Mouse (Mus musculus): Measurements from ENCODE around the gene Grik4. TPM values are rescaled to one million over a fixed set of nuclear protein-coding genes. Genes with fewer than 3 reads are reported as not detected.

The Grik4 gene
- polyA plus RNA-seq, 1 experiment from 2014 or later, result 0.49 TPM

DNA sequence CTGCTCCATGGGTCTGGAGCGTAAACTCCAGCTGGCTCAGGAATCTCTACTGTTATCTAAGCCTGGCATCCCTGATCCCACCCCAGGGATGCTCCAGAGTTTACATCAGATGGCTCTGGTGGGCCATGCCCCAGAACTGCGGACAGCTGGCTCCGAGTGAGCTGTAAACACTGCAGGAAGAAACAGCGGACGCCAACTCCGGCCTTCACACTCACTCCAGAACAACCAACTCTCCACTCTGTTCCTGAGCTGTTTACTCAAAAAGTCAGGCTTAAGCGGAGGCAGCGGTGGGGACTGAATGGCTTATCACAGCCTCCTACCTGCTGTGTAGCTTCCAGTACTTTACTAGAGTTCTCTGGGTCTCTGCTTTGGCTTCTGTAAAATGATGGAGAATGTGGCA, 150.7 kb downstream of the Grik4 start:
- Histone ChIP-seq H3K4me1 (ENCODE audit: control insufficient read depth, insufficient read depth, low read length) (no peaks in the 10 kb centered on the region), H3K4me3 (ENCODE audit: low read depth, low read length) (no peak overlapping the region), H3K36me3 (replicated peaks; ENCODE audit: control insufficient read depth, insufficient read depth, low read depth, low read length) (no peaks in the 10 kb centered on the region), H3K4me2 (ENCODE audit: low read depth, low read length) (no peak overlapping the region), H3K27me3 (ENCODE audit: control insufficient read depth, insufficient read depth, low read length) (no peaks in the 10 kb centered on the region), H3K9me3 (replicated peaks; ENCODE audit: control insufficient read depth, low read length) (no peaks in the 10 kb centered on the region), H3K9ac (replicated peaks; ENCODE audit: low read length) (no peak overlapping the region), H3K27ac (replicated peaks; ENCODE audit: low read depth, low read length) (no peak overlapping the region)
- 82% methylated on average over 8 of the region's 8 CpGs for WGBS
- no peak for DNase-seq (ENCODE audit: low spot score)
- ATAC-seq (replicated peaks; ENCODE audit: insufficient number of reproducible peaks, low FRiP score, low TSS enrichment, low read depth), result no peak

DNA sequence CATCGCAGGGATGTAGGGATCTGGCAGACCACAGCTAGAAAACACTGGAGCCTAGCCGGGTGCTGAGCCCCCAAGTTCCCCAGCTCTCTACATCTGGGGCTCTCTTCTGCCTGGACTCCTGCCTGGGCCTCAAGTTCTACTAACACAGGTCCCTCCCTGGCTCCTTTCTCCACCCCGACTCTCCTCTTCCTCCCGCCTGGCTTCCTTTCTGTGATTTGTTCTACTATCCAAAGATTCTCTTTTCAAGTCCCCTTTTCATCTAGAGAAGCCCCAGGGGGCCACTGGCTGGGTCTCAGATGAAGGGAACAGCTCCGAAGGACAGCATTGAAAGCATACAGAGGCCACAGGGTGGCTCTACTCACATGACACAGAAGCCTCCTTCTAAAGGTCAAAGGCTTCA, 151.9 kb downstream of the Grik4 start:
- H3K4me1 ChIP-seq (ENCODE audit: control insufficient read depth, insufficient read depth, low read length), result no peaks in the 10 kb centered on the region
- no peak for ATAC-seq (replicated peaks; ENCODE audit: insufficient number of reproducible peaks, low FRiP score, low TSS enrichment, low read depth)
- no peak overlapping the region for H3K4me2 ChIP-seq (ENCODE audit: low read depth, low read length)
- DNase-seq (ENCODE audit: low spot score), result no peak
- WGBS, result 49% methylated on average over 5 of the region's 5 CpGs
- H3K4me3 ChIP-seq (ENCODE audit: low read depth, low read length), result no peak overlapping the region
- no peak overlapping the region for H3K27ac ChIP-seq (replicated peaks; ENCODE audit: low read depth, low read length)
- no peaks in the 10 kb centered on the region for H3K27me3 ChIP-seq (ENCODE audit: control insufficient read depth, insufficient read depth, low read length)
- no peaks in the 10 kb centered on the region for H3K9me3 ChIP-seq (replicated peaks; ENCODE audit: control insufficient read depth, low read length)
- no peak overlapping the region for H3K9ac ChIP-seq (replicated peaks; ENCODE audit: low read length)
- no peaks in the 10 kb centered on the region for H3K36me3 ChIP-seq (replicated peaks; ENCODE audit: control insufficient read depth, insufficient read depth, low read depth, low read length)

- Histone ChIP-seq H3K27ac (replicated peaks; ENCODE audit: low read depth, low read length) (no peak overlapping the region), H3K4me2 (ENCODE audit: low read depth, low read length) (no peak overlapping the region), H3K4me3 (ENCODE audit: low read depth, low read length) (no peak overlapping the region), H3K9ac (replicated peaks; ENCODE audit: low read length) (no peak overlapping the region), H3K9me3 (replicated peaks; ENCODE audit: control insufficient read depth, low read length) (no peaks in the 10 kb centered on the region), H3K4me1 (ENCODE audit: control insufficient read depth, insufficient read depth, low read length) (no peaks in the 10 kb centered on the region), H3K36me3 (replicated peaks; ENCODE audit: control insufficient read depth, insufficient read depth, low read depth, low read length) (no peaks in the 10 kb centered on the region), H3K27me3 (ENCODE audit: control insufficient read depth, insufficient read depth, low read length) (no peaks in the 10 kb centered on the region)
- no peak for ATAC-seq (replicated peaks; ENCODE audit: insufficient number of reproducible peaks, low FRiP score, low TSS enrichment, low read depth)
- DNase-seq (ENCODE audit: low spot score), result no peak
- 45% methylated on average over 12 of the region's 12 CpGs for WGBS
Measured at GRCm38 (mm10) chr9:42791779-42792178, 152.5 kb downstream of the Grik4 start.

DNA sequence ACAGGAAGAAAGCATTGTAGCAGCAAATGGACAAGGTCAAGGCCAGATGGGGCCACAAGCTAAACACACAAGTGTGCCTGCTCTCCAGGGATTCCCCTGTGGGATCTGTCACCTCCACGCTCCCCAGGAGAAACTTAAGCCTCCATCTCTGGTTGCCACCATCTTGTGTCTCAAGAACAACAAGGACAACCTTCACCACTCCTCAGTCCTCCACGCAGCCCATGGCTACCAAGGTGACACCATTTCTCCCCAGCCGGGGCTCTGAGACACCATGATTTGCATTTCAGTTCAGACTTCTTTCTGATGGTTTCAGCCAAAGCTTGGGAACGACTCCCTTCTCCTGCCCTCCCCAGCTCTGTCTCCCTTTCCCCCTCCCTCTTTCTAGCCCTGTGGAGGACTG, 152.9 kb downstream of the Grik4 start:
- H3K9me3 ChIP-seq (replicated peaks; ENCODE audit: control insufficient read depth, low read length), result no peaks in the 10 kb centered on the region
- ATAC-seq (replicated peaks; ENCODE audit: insufficient number of reproducible peaks, low FRiP score, low TSS enrichment, low read depth) (no peak), DNase-seq (ENCODE audit: low spot score) (no peak)
- no peak overlapping the region for H3K4me3 ChIP-seq (ENCODE audit: low read depth, low read length)
- 69% methylated on average over 4 of the region's 4 CpGs for WGBS
- H3K9ac ChIP-seq (replicated peaks; ENCODE audit: low read length), result no peak overlapping the region
- no peaks in the 10 kb centered on the region for H3K4me1 ChIP-seq (ENCODE audit: control insufficient read depth, insufficient read depth, low read length)
- H3K27ac ChIP-seq (replicated peaks; ENCODE audit: low read depth, low read length), result no peak overlapping the region
- H3K27me3 ChIP-seq (ENCODE audit: control insufficient read depth, insufficient read depth, low read length), result no peaks in the 10 kb centered on the region
- H3K36me3 ChIP-seq (replicated peaks; ENCODE audit: control insufficient read depth, insufficient read depth, low read depth, low read length), result no peaks in the 10 kb centered on the region
- no peak overlapping the region for H3K4me2 ChIP-seq (ENCODE audit: low read depth, low read length)

- H3K36me3 ChIP-seq (replicated peaks; ENCODE audit: control insufficient read depth, insufficient read depth, low read depth, low read length), result no peaks in the 10 kb centered on the region
- WGBS, result 15% methylated on average over 8 of the region's 8 CpGs
- ATAC-seq (replicated peaks; ENCODE audit: insufficient number of reproducible peaks, low FRiP score, low TSS enrichment, low read depth), result no peak
- H3K4me1 ChIP-seq (ENCODE audit: control insufficient read depth, insufficient read depth, low read length), result no peaks in the 10 kb centered on the region
- H3K27ac ChIP-seq (replicated peaks; ENCODE audit: low read depth, low read length), result no peak overlapping the region
- H3K27me3 ChIP-seq (ENCODE audit: control insufficient read depth, insufficient read depth, low read length), result no peaks in the 10 kb centered on the region
- no peaks in the 10 kb centered on the region for H3K9me3 ChIP-seq (replicated peaks; ENCODE audit: control insufficient read depth, low read length)
- no peak overlapping the region for H3K9ac ChIP-seq (replicated peaks; ENCODE audit: low read length)
- DNase-seq (ENCODE audit: low spot score), result peak; percentile 78
- no peak overlapping the region for H3K4me2 ChIP-seq (ENCODE audit: low read depth, low read length)
- H3K4me3 ChIP-seq (ENCODE audit: low read depth, low read length), result no peak overlapping the region
Measured at GRCm38 (mm10) chr9:42788471-42788870, 155.8 kb downstream of the Grik4 start.

- H3K4me2 ChIP-seq (ENCODE audit: low read depth, low read length), result no peak overlapping the region
- H3K9me3 ChIP-seq (replicated peaks; ENCODE audit: control insufficient read depth, low read length), result no peaks in the 10 kb centered on the region
- WGBS, result 84% methylated on average over 5 of the region's 5 CpGs
- no peak overlapping the region for H3K9ac ChIP-seq (replicated peaks; ENCODE audit: low read length)
- no peaks in the 10 kb centered on the region for H3K36me3 ChIP-seq (replicated peaks; ENCODE audit: control insufficient read depth, insufficient read depth, low read depth, low read length)
- no peaks in the 10 kb centered on the region for H3K27me3 ChIP-seq (ENCODE audit: control insufficient read depth, insufficient read depth, low read length)
- H3K4me3 ChIP-seq (ENCODE audit: low read depth, low read length), result no peak overlapping the region
- DNase-seq (ENCODE audit: low spot score), result no peak
- no peaks in the 10 kb centered on the region for H3K4me1 ChIP-seq (ENCODE audit: control insufficient read depth, insufficient read depth, low read length)
- no peak for ATAC-seq (replicated peaks; ENCODE audit: insufficient number of reproducible peaks, low FRiP score, low TSS enrichment, low read depth)
- H3K27ac ChIP-seq (replicated peaks; ENCODE audit: low read depth, low read length), result no peak overlapping the region
Measured at GRCm38 (mm10) chr9:42786882-42787281, 157.4 kb downstream of the Grik4 start.

GRCm38 (mm10) chr9:42786286-42786685, 158.0 kb downstream of the Grik4 start:
- Histone ChIP-seq H3K4me1 (ENCODE audit: control insufficient read depth, insufficient read depth, low read length) (no peaks in the 10 kb centered on the region), H3K36me3 (replicated peaks; ENCODE audit: control insufficient read depth, insufficient read depth, low read depth, low read length) (no peaks in the 10 kb centered on the region), H3K4me3 (ENCODE audit: low read depth, low read length) (no peak overlapping the region), H3K9me3 (replicated peaks; ENCODE audit: control insufficient read depth, low read length) (no peaks in the 10 kb centered on the region), H3K27me3 (ENCODE audit: control insufficient read depth, insufficient read depth, low read length) (no peaks in the 10 kb centered on the region), H3K9ac (replicated peaks; ENCODE audit: low read length) (no peak overlapping the region), H3K27ac (replicated peaks; ENCODE audit: low read depth, low read length) (no peak overlapping the region), H3K4me2 (ENCODE audit: low read depth, low read length) (no peak overlapping the region)
- 77% methylated on average over 2 of the region's 2 CpGs for WGBS
- DNase-seq (ENCODE audit: low spot score), result no peak
- no peak for ATAC-seq (replicated peaks; ENCODE audit: insufficient number of reproducible peaks, low FRiP score, low TSS enrichment, low read depth)

- Histone ChIP-seq H3K27ac (replicated peaks; ENCODE audit: low read depth, low read length) (no peak overlapping the region), H3K36me3 (replicated peaks; ENCODE audit: control insufficient read depth, insufficient read depth, low read depth, low read length) (no peaks in the 10 kb centered on the region), H3K4me2 (ENCODE audit: low read depth, low read length) (no peak overlapping the region), H3K4me3 (ENCODE audit: low read depth, low read length) (no peak overlapping the region), H3K27me3 (ENCODE audit: control insufficient read depth, insufficient read depth, low read length) (no peaks in the 10 kb centered on the region), H3K9me3 (replicated peaks; ENCODE audit: control insufficient read depth, low read length) (no peaks in the 10 kb centered on the region), H3K9ac (replicated peaks; ENCODE audit: low read length) (no peak overlapping the region), H3K4me1 (ENCODE audit: control insufficient read depth, insufficient read depth, low read length) (no peaks in the 10 kb centered on the region)
- ATAC-seq (replicated peaks; ENCODE audit: insufficient number of reproducible peaks, low FRiP score, low TSS enrichment, low read depth), result no peak
- no peak for DNase-seq (ENCODE audit: low spot score)
- 77% methylated on average over 10 of the region's 10 CpGs for WGBS
Measured at GRCm38 (mm10) chr9:42785173-42785830, 159.0 kb downstream of the Grik4 start.

All from embryonic facial prominence, embryonic 11.5 days (tissue).